Mouse (Mus musculus): Measurements from ENCODE around the gene Urad.

The Urad gene

GRCm38 (mm10) chr5:147325931-147326330, 3.7 kb upstream of the Urad start:
- DNase-seq (ENCODE audit: low spot score) = no peak

- DNase-seq (ENCODE audit: low spot score) = peak; percentile 62
Measured at GRCm38 (mm10) chr5:147323237-147323917, 1.1 kb upstream of the Urad start.

- DNase-seq (ENCODE audit: low spot score) = peak; percentile 50
Measured at GRCm38 (mm10) chr5:147319653-147320052, 2.6 kb downstream of the Urad start.

GRCm38 (mm10) chr5:147317991-147318390, 4.2 kb downstream of the Urad start:
- no peak for DNase-seq (ENCODE audit: low spot score)

- no peak for DNase-seq (ENCODE audit: low spot score)
Measured at GRCm38 (mm10) chr5:147317321-147317720, 4.9 kb downstream of the Urad start.

- no peak for DNase-seq (ENCODE audit: low spot score)
Measured at GRCm38 (mm10) chr5:147315432-147316075, 6.7 kb downstream of the Urad start.

GRCm38 (mm10) chr5:147314646-147315431, 7.4 kb downstream of the Urad start:
- no peak for DNase-seq (ENCODE audit: low spot score)

DNA sequence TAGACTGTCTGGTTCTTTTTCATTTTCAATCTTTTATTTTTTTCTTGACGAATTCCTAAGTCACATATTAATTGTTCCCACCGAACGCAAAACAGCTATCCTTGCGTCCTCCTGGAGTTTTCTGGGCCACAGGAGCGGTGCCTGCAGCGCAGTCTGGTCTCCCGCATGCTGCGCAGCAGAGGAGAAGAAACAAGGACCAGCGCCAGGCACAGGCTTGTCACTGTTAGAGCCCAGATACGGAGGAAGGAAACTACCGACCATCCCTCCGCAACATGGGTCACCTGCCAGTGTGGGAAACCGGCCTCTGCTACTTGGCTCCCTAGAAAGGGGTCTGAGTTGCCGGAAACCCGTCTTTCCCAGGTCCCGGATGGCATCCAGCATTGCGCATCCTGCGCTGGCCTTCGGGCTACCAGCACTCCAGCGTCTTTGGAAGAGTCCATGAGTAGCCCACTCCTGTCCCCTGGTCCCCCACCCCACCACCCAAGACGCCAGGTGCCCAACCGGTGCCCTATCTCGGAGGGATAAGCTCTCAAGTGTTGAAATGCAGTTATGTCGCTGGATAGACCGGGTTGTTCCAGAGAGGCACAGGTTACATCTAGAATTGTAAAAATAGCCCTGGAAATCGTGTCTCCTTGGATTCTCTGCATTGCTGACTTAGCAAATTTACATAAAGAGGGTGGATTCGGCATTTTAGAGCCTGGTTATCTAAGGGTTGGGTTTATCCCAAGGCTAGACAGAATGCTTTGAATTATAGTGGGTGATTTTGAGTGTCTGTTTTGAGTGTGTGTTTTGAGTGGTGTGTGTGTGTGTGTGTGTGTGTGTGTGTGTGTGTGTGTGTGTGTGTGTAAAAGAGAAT, 9.2 kb downstream of the Urad start:
- DNase-seq (ENCODE audit: low spot score) = no peak

GRCm38 (mm10) chr5:147309786-147310185, 12.5 kb downstream of the Urad start:
- DNase-seq (ENCODE audit: low spot score) = no peak

DNA sequence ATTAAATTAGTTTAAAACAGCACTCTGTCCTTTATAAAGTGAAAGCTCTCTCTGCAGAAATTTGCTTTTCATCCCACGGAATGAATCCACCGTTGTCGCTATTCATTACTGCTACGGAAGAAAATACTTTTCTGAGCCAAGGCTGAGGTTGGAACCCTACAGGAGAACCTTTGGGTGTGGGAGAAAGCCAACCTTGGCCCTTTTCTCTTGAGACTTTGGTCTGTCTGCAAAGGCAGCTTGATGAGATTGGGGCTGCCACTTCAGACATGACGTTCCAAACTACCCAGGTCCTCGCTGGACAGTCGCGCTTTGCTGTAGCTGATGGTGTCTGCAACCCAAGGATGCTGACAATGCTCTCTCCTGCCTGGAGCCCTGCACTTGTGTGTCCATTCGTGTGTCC, 13.8 kb downstream of the Urad start:
- DNase-seq (ENCODE audit: low spot score) = no peak

- DNase-seq (ENCODE audit: low spot score) = no peak
Measured at GRCm38 (mm10) chr5:147307398-147307785, 14.8 kb downstream of the Urad start.

- no peak for DNase-seq (ENCODE audit: low spot score)
Measured at GRCm38 (mm10) chr5:147306638-147307397, 15.4 kb downstream of the Urad start, which contains the start of gene Cdx2. Gene Cdx2 (minus strand): TSS chr5:147307270.

GRCm38 (mm10) chr5:147305856-147306637, 16.2 kb downstream of the Urad start:
- DNase-seq (ENCODE audit: low spot score) = no peak

DNA sequence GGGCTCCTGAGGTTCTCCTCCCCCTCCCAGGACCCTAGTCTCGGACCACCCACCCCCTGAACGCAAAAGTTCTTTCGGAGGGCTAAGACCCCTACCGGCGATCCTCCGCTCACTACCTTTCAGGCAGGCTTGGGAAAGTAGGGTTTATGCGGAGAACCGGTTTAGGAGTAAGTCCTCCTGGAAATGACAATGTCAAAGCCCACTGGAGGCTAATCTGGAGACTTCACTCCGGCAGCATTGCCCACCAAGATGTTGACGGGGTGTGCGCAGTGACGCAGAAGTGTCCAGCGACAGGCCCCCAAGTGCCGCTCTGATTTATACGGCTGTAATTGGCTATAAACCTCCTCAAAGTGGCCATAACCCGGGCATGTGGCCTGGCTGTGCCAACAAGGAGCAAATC, 17.1 kb downstream of the Urad start:
- no peak for DNase-seq (ENCODE audit: low spot score)

GRCm38 (mm10) chr5:147304276-147305155, 17.7 kb downstream of the Urad start:
- no peak for DNase-seq (ENCODE audit: low spot score)

DNA sequence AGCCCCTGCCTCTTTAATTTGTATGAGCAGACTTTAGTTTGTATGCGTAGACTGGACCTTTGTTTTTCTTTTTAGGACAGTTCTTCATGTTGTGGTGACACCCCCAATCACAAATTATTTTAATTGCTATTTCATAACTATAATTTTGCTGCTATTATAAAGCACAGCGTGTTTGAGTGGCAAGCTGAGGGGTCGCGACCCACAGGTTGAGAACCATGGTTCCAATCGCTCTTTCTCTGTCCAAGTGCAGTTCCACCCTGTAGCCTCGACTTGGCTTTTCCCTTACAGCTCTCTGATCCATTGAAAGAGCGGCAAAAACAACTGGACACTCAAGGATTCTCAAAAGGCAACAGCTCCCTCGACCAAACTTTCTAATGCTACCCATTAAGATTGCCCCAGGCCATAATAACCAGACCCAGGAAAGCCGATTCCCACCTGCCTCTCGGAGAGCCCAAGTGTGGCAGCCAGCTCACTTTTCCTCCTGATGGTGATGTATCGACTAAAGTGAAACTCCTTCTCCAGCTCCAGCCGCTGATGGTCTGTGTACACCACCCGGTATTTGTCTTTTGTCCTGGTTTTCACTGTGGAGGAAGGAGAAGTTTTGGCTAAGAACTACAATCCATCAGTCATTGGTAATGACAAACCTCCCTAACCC, 19.4 kb downstream of the Urad start:
- no peak for DNase-seq (ENCODE audit: low spot score)

DNA sequence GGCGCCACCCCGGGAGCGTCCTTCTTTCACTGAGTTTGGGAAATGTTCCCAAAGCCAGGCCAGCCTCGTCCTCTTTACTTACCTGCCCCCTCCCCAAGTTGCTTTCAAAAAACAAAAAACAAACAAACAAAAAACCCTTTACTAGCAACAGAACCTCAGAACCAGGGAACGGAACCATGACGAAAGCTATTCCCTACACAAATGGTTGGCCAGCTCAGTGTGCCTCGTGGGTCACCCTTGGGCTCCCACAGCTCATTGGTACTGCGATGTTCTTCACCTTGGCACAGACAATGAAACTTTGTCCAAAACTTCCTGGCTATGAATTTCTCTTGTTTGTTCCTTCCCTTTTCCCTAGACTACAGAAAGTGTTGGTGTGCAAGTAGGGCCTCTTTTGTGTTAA, 20.1 kb downstream of the Urad start:
- DNase-seq (ENCODE audit: low spot score) = no peak

GRCm38 (mm10) chr5:147301781-147302070, 20.5 kb downstream of the Urad start:
- DNase-seq (ENCODE audit: low spot score) = no peak

All from lung, postnatal 25 days (tissue).